Mouse (Mus musculus): ENCODE measurements around the gene Gm21477. TPM values are rescaled to one million over a fixed set of nuclear protein-coding genes. Genes with fewer than 3 reads are reported as not detected.

Gene Gm21477
- not detected for total RNA-seq (2023)

DNA sequence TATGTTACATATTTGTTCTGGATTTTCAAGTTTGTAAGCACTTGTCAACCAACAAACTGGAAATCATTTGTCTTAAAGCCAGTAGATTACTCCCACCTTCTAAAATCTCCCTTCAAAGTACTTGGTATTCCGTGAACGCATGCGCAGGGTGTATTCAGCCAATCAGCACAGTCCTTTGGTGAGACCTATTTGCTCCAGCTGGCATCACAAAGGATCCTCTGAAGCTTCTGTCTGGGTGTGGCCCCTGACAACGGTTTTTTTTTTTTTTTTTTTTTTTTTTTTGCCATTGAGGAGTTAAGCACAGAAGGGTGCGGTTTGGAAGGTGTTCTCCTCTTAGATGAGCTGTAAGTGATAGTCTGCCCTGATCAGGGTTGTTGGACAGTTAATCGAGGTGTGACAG, at the start of gene Gm21477:
TSS of gene Gm21477 (plus strand) at position 301 of the 400 bp plus-strand sequence.

